Mouse (Mus musculus): ENCODE data around the gene BC028528.
"Not testable (repeated sequence)": the region's sequence is repeated elsewhere in the genome, so short reads cannot be mapped to it uniquely, and the experiment has no call there.

The BC028528 gene

GRCm38 (mm10) chr3:95905940-95906492 lies 14.2 kb upstream of the BC028528 start:
- no peak for DNase-seq (ENCODE audit: extremely low spot score, low read depth, low spot score)

- DNase-seq (ENCODE audit: extremely low spot score, low read depth, low spot score): no peak
Observed at GRCm38 (mm10) chr3:95905146-95905939, 13.5 kb upstream of the BC028528 start.

- no peak for DNase-seq (ENCODE audit: extremely low spot score, low read depth, low spot score)
Observed at GRCm38 (mm10) chr3:95904568-95904967, 12.8 kb upstream of the BC028528 start, which contains the start of gene Car14. TSS of gene Car14 (minus strand) at chr3:95904691.

- no peak for DNase-seq (ENCODE audit: extremely low spot score, low read depth, low spot score)
Observed at GRCm38 (mm10) chr3:95903753-95904502, 12.1 kb upstream of the BC028528 start.

GRCm38 (mm10) chr3:95902643-95903042 lies 10.8 kb upstream of the BC028528 start:
- no peak for DNase-seq (ENCODE audit: extremely low spot score, low read depth, low spot score)

- no peak for DNase-seq (ENCODE audit: extremely low spot score, low read depth, low spot score)
Observed at GRCm38 (mm10) chr3:95902373-95902625, 10.5 kb upstream of the BC028528 start.

- DNase-seq (ENCODE audit: extremely low spot score, low read depth, low spot score): no peak
Observed at GRCm38 (mm10) chr3:95901616-95902372, 10.0 kb upstream of the BC028528 start.

GRCm38 (mm10) chr3:95899800-95900524 lies 8.2 kb upstream of the BC028528 start:
- DNase-seq (ENCODE audit: extremely low spot score, low read depth, low spot score): no peak

GRCm38 (mm10) chr3:95895501-95895900 lies 3.7 kb upstream of the BC028528 start:
- DNase-seq (ENCODE audit: extremely low spot score, low read depth, low spot score): not testable (repeated sequence)

- no peak for DNase-seq (ENCODE audit: extremely low spot score, low read depth, low spot score)
Observed at GRCm38 (mm10) chr3:95894317-95895160, 2.7 kb upstream of the BC028528 start.

- DNase-seq (ENCODE audit: extremely low spot score, low read depth, low spot score): not testable (repeated sequence)
Observed at GRCm38 (mm10) chr3:95893606-95894316, 2.0 kb upstream of the BC028528 start, which contains the start of gene Aph1a. TSS of gene Aph1a (plus strand) at chr3:95893969.

GRCm38 (mm10) chr3:95893126-95893525 lies 1.3 kb upstream of the BC028528 start:
- no peak for DNase-seq (ENCODE audit: extremely low spot score, low read depth, low spot score)

- DNase-seq (ENCODE audit: extremely low spot score, low read depth, low spot score): no peak
Observed at GRCm38 (mm10) chr3:95892066-95893052, 554 bp upstream of the BC028528 start.

GRCm38 (mm10) chr3:95889664-95890063 lies 2.1 kb downstream of the BC028528 start:
- DNase-seq (ENCODE audit: extremely low spot score, low read depth, low spot score): no peak

- no peak for DNase-seq (ENCODE audit: extremely low spot score, low read depth, low spot score)
Observed at GRCm38 (mm10) chr3:95887596-95887995, 4.2 kb downstream of the BC028528 start.

GRCm38 (mm10) chr3:95884400-95884799 lies 7.4 kb downstream of the BC028528 start:
- no peak for DNase-seq (ENCODE audit: extremely low spot score, low read depth, low spot score)

GRCm38 (mm10) chr3:95882816-95883425 lies 8.9 kb downstream of the BC028528 start:
- no peak for DNase-seq (ENCODE audit: extremely low spot score, low read depth, low spot score)

Measured in hindlimb bud, embryonic 11.5 days (tissue).